Mouse (Mus musculus) heart, postnatal 36 days (tissue): ENCODE measurements around the gene Fam166b. TPM values are rescaled to one million over a fixed set of nuclear protein-coding genes. Genes with fewer than 3 reads are reported as not detected.

ENCODE experiments used
- DNase-seq, 2 experiments: peaks; one replicate each; pipeline ENCODE4 v3.0.0; 2021 to 2022
- intact Hi-C: fragments of 180-260 bp; cut with DNase I; formaldehyde crosslinking; loops from one replicate; pipeline ENCODE4 v1.15.1; 2025
- total RNA-seq, 2 experiments: library from RNA; stranded (reverse); gene quantifications; 2 replicates each; pipeline ENCODE4 v1.2.3; 2021

Fam166b gene
- total RNA-seq, 2 experiments from 2014 or later, result not detected

- intact Hi-C loops, result no loop called here
- DNase-seq, result no peak
These were observed 14.2 kb downstream of the Fam166b start for GRCm38 (mm10) chr4:43414761-43415160.

GRCm38 (mm10) chr4:43407071-43407920 lies 21.6 kb downstream of the Fam166b start:
- intact Hi-C loops, result no loop called here
- no peak for DNase-seq

- peak; percentile 75 to 81 for DNase-seq
- intact Hi-C loops, result loop anchor here (1.0 kb wide), 2 partner anchors 24 to 36 kb away; no protein-coding TSS in a partner anchor
These were observed 22.6 kb downstream of the Fam166b start for GRCm38 (mm10) chr4:43406162-43406971.

GRCm38 (mm10) chr4:43404697-43405096 lies 24.2 kb downstream of the Fam166b start:
- intact Hi-C loops, result no loop called here
- no peak for DNase-seq

GRCm38 (mm10) chr4:43402212-43402611 lies 26.7 kb downstream of the Fam166b start:
- intact Hi-C loops, result no loop called here
- DNase-seq, result no peak

- intact Hi-C loops, result no loop called here
- DNase-seq, result no peak
These were observed 27.4 kb downstream of the Fam166b start for GRCm38 (mm10) chr4:43401486-43401885.

GRCm38 (mm10) chr4:43400976-43401375 lies 28.0 kb downstream of the Fam166b start:
- intact Hi-C loops, result no loop called here
- no peak for DNase-seq

- peak; percentile 55 to 70 for DNase-seq
- intact Hi-C loops, result no loop called here
These were observed 29.4 kb downstream of the Fam166b start for GRCm38 (mm10) chr4:43399391-43400131.

- peak; percentile 71 to 75 for DNase-seq
- intact Hi-C loops, result no loop called here
These were observed 30.1 kb downstream of the Fam166b start for GRCm38 (mm10) chr4:43398829-43399331.

- DNase-seq, result no peak
- intact Hi-C loops, result no loop called here
These were observed 30.9 kb downstream of the Fam166b start for GRCm38 (mm10) chr4:43398014-43398413.

GRCm38 (mm10) chr4:43396381-43396780 lies 32.6 kb downstream of the Fam166b start:
- no peak for DNase-seq
- intact Hi-C loops, result no loop called here

GRCm38 (mm10) chr4:43395836-43396235 lies 33.1 kb downstream of the Fam166b start:
- intact Hi-C loops, result no loop called here
- DNase-seq, result no peak

GRCm38 (mm10) chr4:43395147-43395546 lies 33.8 kb downstream of the Fam166b start:
- no peak for DNase-seq

GRCm38 (mm10) chr4:43394345-43394891 lies 34.5 kb downstream of the Fam166b start:
- DNase-seq, result peak; percentile 76 to 85
- intact Hi-C loops, result loop anchor here (1.0 kb wide), 1 partner anchor 12 kb away; no protein-coding TSS in a partner anchor

More at GRCm38 (mm10) chr4:43395147-43395546, 33.8 kb downstream of the Fam166b start:
- intact Hi-C loops, result no loop called here

GRCm38 (mm10) chr4:43391521-43392050 lies 37.3 kb downstream of the Fam166b start:
- no peak for DNase-seq

GRCm38 (mm10) chr4:43389845-43390440 lies 39.0 kb downstream of the Fam166b start:
- intact Hi-C loops, result no loop called here
- peak in 1 of 2 experiments; percentile 43 for DNase-seq

More at GRCm38 (mm10) chr4:43391521-43392050, 37.3 kb downstream of the Fam166b start:
- intact Hi-C loops, result no loop called here

GRCm38 (mm10) chr4:43389390-43389789 lies 39.5 kb downstream of the Fam166b start:
- intact Hi-C loops, result no loop called here
- no peak for DNase-seq

- DNase-seq, result no peak
- intact Hi-C loops, result no loop called here
These were observed 42.0 kb downstream of the Fam166b start for GRCm38 (mm10) chr4:43386932-43387331.

- DNase-seq, result no peak
- intact Hi-C loops, result loop anchor here (5.0 kb wide), 1 partner anchor 103 kb away; no protein-coding TSS in a partner anchor
These were observed 44.4 kb downstream of the Fam166b start for GRCm38 (mm10) chr4:43384541-43384940.
